Mouse (Mus musculus): ENCODE data around the gene Elp6.
A peak's percentile ranks its signal among the peaks of the same experiment; 100 is the strongest.

The Elp6 gene

GRCm38 (mm10) chr9:110304969-110305651 is at the start of gene Elp6:
Gene Elp6, plus strand, starts transcription at chr9:110305173.
- DNase-seq (ENCODE audit: low read depth, low spot score): peak; percentile 98

- DNase-seq (ENCODE audit: low read depth, low spot score): no peak
Measured at GRCm38 (mm10) chr9:110255407-110256019, 49.5 kb upstream of the Elp6 start.

GRCm38 (mm10) chr9:110258646-110259045 is 46.3 kb upstream of the Elp6 start:
- DNase-seq (ENCODE audit: low read depth, low spot score): no peak

- no peak for DNase-seq (ENCODE audit: low read depth, low spot score)
Measured at GRCm38 (mm10) chr9:110259118-110259517, 45.9 kb upstream of the Elp6 start.

- no peak for DNase-seq (ENCODE audit: low read depth, low spot score)
Measured at GRCm38 (mm10) chr9:110263181-110263580, 41.8 kb upstream of the Elp6 start.

- no peak for DNase-seq (ENCODE audit: low read depth, low spot score)
Measured at GRCm38 (mm10) chr9:110264991-110265390, 40.0 kb upstream of the Elp6 start.

- peak; percentile 87 for DNase-seq (ENCODE audit: low read depth, low spot score)
Measured at GRCm38 (mm10) chr9:110268416-110268815, 36.6 kb upstream of the Elp6 start.

GRCm38 (mm10) chr9:110272330-110272729 is 32.6 kb upstream of the Elp6 start:
- DNase-seq (ENCODE audit: low read depth, low spot score): no peak

GRCm38 (mm10) chr9:110273507-110273906 is 31.5 kb upstream of the Elp6 start:
- DNase-seq (ENCODE audit: low read depth, low spot score): no peak

- peak; percentile 39 for DNase-seq (ENCODE audit: low read depth, low spot score)
Measured at GRCm38 (mm10) chr9:110275882-110276281, 29.1 kb upstream of the Elp6 start.

GRCm38 (mm10) chr9:110277431-110277881 is 27.5 kb upstream of the Elp6 start:
- no peak for DNase-seq (ENCODE audit: low read depth, low spot score)

- no peak for DNase-seq (ENCODE audit: low read depth, low spot score)
Measured at GRCm38 (mm10) chr9:110284075-110284697, 20.8 kb upstream of the Elp6 start.

- no peak for DNase-seq (ENCODE audit: low read depth, low spot score)
Measured at GRCm38 (mm10) chr9:110287321-110287924, 17.6 kb upstream of the Elp6 start.

GRCm38 (mm10) chr9:110293254-110293718 is 11.7 kb upstream of the Elp6 start:
- DNase-seq (ENCODE audit: low read depth, low spot score): no peak

- DNase-seq (ENCODE audit: low read depth, low spot score): no peak
Measured at GRCm38 (mm10) chr9:110293873-110294415, 11.0 kb upstream of the Elp6 start.

GRCm38 (mm10) chr9:110294786-110295185 is 10.2 kb upstream of the Elp6 start:
- DNase-seq (ENCODE audit: low read depth, low spot score): peak; percentile 20

- DNase-seq (ENCODE audit: low read depth, low spot score): peak; percentile 86
Measured at GRCm38 (mm10) chr9:110296867-110297627, 7.9 kb upstream of the Elp6 start.

GRCm38 (mm10) chr9:110304516-110304915 is 457 bp upstream of the Elp6 start:
- DNase-seq (ENCODE audit: low read depth, low spot score): no peak

- no peak for DNase-seq (ENCODE audit: low read depth, low spot score)
Measured at GRCm38 (mm10) chr9:110306371-110306770, 1.4 kb downstream of the Elp6 start.

- no peak for DNase-seq (ENCODE audit: low read depth, low spot score)
Measured at GRCm38 (mm10) chr9:110314706-110315105, 9.7 kb downstream of the Elp6 start.

GRCm38 (mm10) chr9:110315410-110315809 is 10.4 kb downstream of the Elp6 start:
- no peak for DNase-seq (ENCODE audit: low read depth, low spot score)
